Mouse (Mus musculus): ENCODE measurements around the gene Disc1. TPM values are rescaled to one million over a fixed set of nuclear protein-coding genes. Genes with fewer than 3 reads are reported as not detected.
A peak's percentile ranks its signal among the peaks of the same experiment; 100 is the strongest.

Gene Disc1
- total RNA-seq, 2 experiments from 2014 or later, result 0.84 to 1.6 TPM

- no peak for ATAC-seq (replicated peaks; ENCODE audit: low FRiP score, poor library complexity, severe bottlenecking)
Measured at GRCm38 (mm10) chr8:125113831-125114230, 59.8 kb downstream of the Disc1 start.

GRCm38 (mm10) chr8:125115321-125115720 lies 61.3 kb downstream of the Disc1 start:
- no peak for ATAC-seq (replicated peaks; ENCODE audit: low FRiP score, poor library complexity, severe bottlenecking)

- no peak for ATAC-seq (replicated peaks; ENCODE audit: low FRiP score, poor library complexity, severe bottlenecking)
Measured at GRCm38 (mm10) chr8:125116616-125117015, 62.6 kb downstream of the Disc1 start.

- ATAC-seq (replicated peaks; ENCODE audit: low FRiP score, poor library complexity, severe bottlenecking), result no peak
Measured at GRCm38 (mm10) chr8:125126482-125126881, 72.5 kb downstream of the Disc1 start.

- no peak for ATAC-seq (replicated peaks; ENCODE audit: low FRiP score, poor library complexity, severe bottlenecking)
Measured at GRCm38 (mm10) chr8:125127621-125128020, 73.6 kb downstream of the Disc1 start.

- no peak for ATAC-seq (replicated peaks; ENCODE audit: low FRiP score, poor library complexity, severe bottlenecking)
Measured at GRCm38 (mm10) chr8:125128305-125128704, 74.3 kb downstream of the Disc1 start.

- no peak for ATAC-seq (replicated peaks; ENCODE audit: low FRiP score, poor library complexity, severe bottlenecking)
Measured at GRCm38 (mm10) chr8:125130835-125131234, 76.8 kb downstream of the Disc1 start.

GRCm38 (mm10) chr8:125131265-125131664 lies 77.3 kb downstream of the Disc1 start:
- ATAC-seq (replicated peaks; ENCODE audit: low FRiP score, poor library complexity, severe bottlenecking), result no peak

- ATAC-seq (replicated peaks; ENCODE audit: low FRiP score, poor library complexity, severe bottlenecking), result 0 out of 2 replicates have a peak, but pooled peaks have one; percentile 48
Measured at GRCm38 (mm10) chr8:125133685-125134114, 79.7 kb downstream of the Disc1 start.

GRCm38 (mm10) chr8:125134876-125135275 lies 80.9 kb downstream of the Disc1 start:
- ATAC-seq (replicated peaks; ENCODE audit: low FRiP score, poor library complexity, severe bottlenecking), result no peak

- ATAC-seq (replicated peaks; ENCODE audit: low FRiP score, poor library complexity, severe bottlenecking), result no peak
Measured at GRCm38 (mm10) chr8:125139689-125140150, 85.7 kb downstream of the Disc1 start.

GRCm38 (mm10) chr8:125140965-125141364 lies 87.0 kb downstream of the Disc1 start:
- ATAC-seq (replicated peaks; ENCODE audit: low FRiP score, poor library complexity, severe bottlenecking), result no peak

GRCm38 (mm10) chr8:125156863-125157640 lies 103.1 kb downstream of the Disc1 start:
- ATAC-seq (replicated peaks; ENCODE audit: low FRiP score, poor library complexity, severe bottlenecking), result no peak

- ATAC-seq (replicated peaks; ENCODE audit: low FRiP score, poor library complexity, severe bottlenecking), result no peak
Measured at GRCm38 (mm10) chr8:125157641-125158005, 103.6 kb downstream of the Disc1 start.

GRCm38 (mm10) chr8:125159387-125159786 lies 105.4 kb downstream of the Disc1 start:
- ATAC-seq (replicated peaks; ENCODE audit: low FRiP score, poor library complexity, severe bottlenecking), result no peak

- no peak for ATAC-seq (replicated peaks; ENCODE audit: low FRiP score, poor library complexity, severe bottlenecking)
Measured at GRCm38 (mm10) chr8:125163491-125163890, 109.5 kb downstream of the Disc1 start.

GRCm38 (mm10) chr8:125163906-125164305 lies 109.9 kb downstream of the Disc1 start:
- ATAC-seq (replicated peaks; ENCODE audit: low FRiP score, poor library complexity, severe bottlenecking), result no peak

- ATAC-seq (replicated peaks; ENCODE audit: low FRiP score, poor library complexity, severe bottlenecking), result no peak
Measured at GRCm38 (mm10) chr8:125165505-125166446, 111.8 kb downstream of the Disc1 start.

- no peak for ATAC-seq (replicated peaks; ENCODE audit: low FRiP score, poor library complexity, severe bottlenecking)
Measured at GRCm38 (mm10) chr8:125166545-125166944, 112.5 kb downstream of the Disc1 start.

- no peak for ATAC-seq (replicated peaks; ENCODE audit: low FRiP score, poor library complexity, severe bottlenecking)
Measured at GRCm38 (mm10) chr8:125166988-125167387, 113.0 kb downstream of the Disc1 start.

GRCm38 (mm10) chr8:125169628-125170027 lies 115.6 kb downstream of the Disc1 start:
- no peak for ATAC-seq (replicated peaks; ENCODE audit: low FRiP score, poor library complexity, severe bottlenecking)

All from erythroid progenitor cell, adult 5-6 weeks (primary cell).